Mouse (Mus musculus): ENCODE data around the gene Tex2. TPM values are rescaled to one million over a fixed set of nuclear protein-coding genes. Genes with fewer than 3 reads are reported as not detected.
A peak's percentile ranks its signal among the peaks of the same experiment; 100 is the strongest.

The Tex2 gene
- polyA plus RNA-seq, 1 experiment, result 13.3 TPM

DNA sequence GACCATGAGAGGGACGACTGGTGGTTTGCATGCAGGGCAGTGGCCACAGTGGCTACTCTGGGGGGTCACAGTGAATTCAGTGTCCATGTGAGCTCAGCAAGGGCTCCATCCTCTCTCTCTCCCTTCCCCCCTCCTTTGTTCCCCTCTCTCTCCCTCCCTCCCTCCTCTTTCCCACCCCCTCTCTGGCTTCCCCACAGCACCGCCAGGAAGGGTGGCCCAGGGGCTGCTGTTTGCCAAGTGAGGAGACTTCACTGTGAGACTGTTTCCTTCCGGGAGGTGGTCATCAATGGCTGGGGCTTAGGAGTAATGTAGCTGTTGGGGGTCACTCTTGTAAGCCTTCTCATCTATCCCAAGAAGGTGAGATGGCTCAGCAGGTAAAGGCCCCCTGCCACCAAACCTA lies 92.8 kb downstream of the Tex2 start:
- H3K4me3 ChIP-seq (ENCODE audit: insufficient read depth, low read length), result no peak overlapping the region
- no peak overlapping the region for H3K27ac ChIP-seq (ENCODE audit: insufficient read depth, low read length)
- TF ChIP-seq POLR2A (IDR thresholded peaks at IDR 0.05; ENCODE audit: low read depth, low read length) (no peak), CTCF (IDR thresholded peaks at IDR 0.05; ENCODE audit: borderline replicate concordance, insufficient read depth, low read length) (no peak)
- peaks cover 3% of the 10 kb centered on the region; the same call in 1 of the 2 replicates for H3K4me1 ChIP-seq (ENCODE audit: control insufficient read depth, insufficient read depth, low read length)

DNA sequence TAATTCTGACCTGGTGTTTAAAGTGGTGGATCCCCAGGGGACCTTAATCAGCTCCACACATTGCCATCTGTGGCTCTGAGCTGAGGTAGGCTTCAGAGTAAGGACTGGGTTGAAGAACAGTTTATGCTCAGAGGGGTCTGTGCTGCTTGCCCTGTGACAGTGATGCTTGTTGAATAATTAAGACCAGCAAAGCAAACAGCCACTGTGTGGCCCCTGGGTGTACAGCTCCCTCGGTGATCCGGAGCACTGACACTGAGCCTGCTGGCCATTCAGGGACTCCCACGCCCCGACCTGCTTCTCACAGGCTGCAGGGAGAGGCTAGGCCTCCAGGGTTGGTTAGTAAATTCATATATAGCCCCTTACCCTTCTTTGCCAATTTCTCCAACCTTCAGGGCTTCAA lies 93.7 kb downstream of the Tex2 start:
- Histone ChIP-seq H3K4me3 (ENCODE audit: insufficient read depth, low read length) (no peak overlapping the region), H3K27ac (ENCODE audit: insufficient read depth, low read length) (no peak overlapping the region), H3K4me1 (ENCODE audit: control insufficient read depth, insufficient read depth, low read length) (peaks cover 7% of the 10 kb centered on the region)
- TF ChIP-seq POLR2A (IDR thresholded peaks at IDR 0.05; ENCODE audit: low read depth, low read length) (no peak), CTCF (IDR thresholded peaks at IDR 0.05; ENCODE audit: borderline replicate concordance, insufficient read depth, low read length) (no peak)

DNA sequence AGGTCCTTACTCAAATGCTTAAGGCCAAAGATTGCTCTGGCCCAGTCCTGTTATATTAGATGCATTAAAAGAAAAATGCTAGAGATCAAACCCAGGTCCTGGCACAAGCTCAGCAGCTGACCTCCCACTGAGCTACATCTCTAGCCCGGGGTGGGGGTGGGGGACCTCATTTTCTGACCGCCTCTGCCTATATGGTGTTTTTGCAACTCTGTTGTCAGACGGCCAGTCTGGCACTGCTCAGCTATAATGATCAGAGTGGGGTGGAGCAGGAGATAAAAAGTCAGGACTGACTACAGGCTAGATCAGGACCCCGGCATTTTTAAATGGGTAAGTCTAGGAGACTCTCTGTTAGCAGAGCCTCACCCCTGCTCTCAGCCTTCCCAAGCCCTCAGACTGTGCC lies 94.8 kb downstream of the Tex2 start:
- TF ChIP-seq CTCF (IDR thresholded peaks at IDR 0.05; ENCODE audit: borderline replicate concordance, insufficient read depth, low read length) (no peak), POLR2A (IDR thresholded peaks at IDR 0.05; ENCODE audit: low read depth, low read length) (no peak)
- H3K4me3 ChIP-seq (ENCODE audit: insufficient read depth, low read length), result no peak overlapping the region
- no peak overlapping the region for H3K27ac ChIP-seq (ENCODE audit: insufficient read depth, low read length)
- H3K4me1 ChIP-seq (ENCODE audit: control insufficient read depth, insufficient read depth, low read length), result peaks cover 7% of the 10 kb centered on the region

DNA sequence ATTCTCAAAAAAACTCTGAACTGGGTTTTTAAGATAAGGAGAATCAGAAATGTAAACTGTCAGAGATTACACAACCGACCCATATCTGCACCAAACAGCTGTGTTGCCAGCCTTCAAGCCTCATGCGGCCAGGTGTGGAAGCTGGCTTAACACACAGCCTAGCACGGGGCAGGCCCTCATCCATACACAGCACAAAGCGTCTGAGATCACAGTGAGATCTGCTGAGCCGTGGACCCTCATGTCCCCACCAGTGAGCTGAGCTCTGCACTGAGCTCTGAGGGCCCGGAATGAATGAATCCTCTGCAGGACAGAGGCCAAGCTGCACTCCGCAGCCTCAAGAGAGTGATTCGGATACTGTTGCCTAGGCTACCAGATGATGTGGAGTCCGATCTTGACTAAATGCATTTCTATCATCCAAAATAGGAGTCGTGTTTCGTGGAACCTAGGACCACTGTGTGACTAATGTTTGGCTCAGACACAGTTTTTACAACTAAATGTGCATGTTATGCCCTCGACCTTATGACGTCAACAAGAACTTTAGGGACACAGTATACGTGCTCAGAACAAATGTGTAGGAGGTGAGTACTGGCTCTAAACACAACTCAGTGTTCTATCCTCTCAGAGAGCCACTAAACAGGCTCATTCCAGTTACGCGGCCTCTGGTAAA lies 98.0 kb downstream of the Tex2 start:
- TF ChIP-seq POLR2A (IDR thresholded peaks at IDR 0.05; ENCODE audit: low read depth, low read length) (no peak), CTCF (IDR thresholded peaks at IDR 0.05; ENCODE audit: borderline replicate concordance, insufficient read depth, low read length) (no peak)
- no peak overlapping the region for H3K4me3 ChIP-seq (ENCODE audit: insufficient read depth, low read length)
- H3K27ac ChIP-seq (ENCODE audit: insufficient read depth, low read length), result no peak overlapping the region
- peaks cover 6% of the 10 kb centered on the region for H3K4me1 ChIP-seq (ENCODE audit: control insufficient read depth, insufficient read depth, low read length)

DNA sequence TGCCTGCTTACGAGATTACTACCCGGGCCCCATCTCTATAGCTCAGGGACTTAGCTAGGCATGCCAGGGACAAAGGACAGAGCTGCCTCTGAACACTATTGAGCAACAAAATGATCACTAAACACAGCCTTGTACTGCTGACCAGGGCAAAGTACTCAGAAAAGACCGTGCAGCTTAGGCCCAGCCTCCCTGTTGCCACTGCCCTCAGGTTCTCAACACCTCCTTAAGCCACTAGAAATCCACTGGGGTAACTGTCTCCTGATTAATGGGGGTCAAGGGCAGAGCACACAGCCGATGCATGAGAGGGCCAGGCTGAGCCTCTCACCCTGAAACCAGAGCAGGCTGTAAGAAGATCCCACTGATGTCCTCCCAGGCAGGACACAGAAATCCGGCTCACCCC lies 98.8 kb downstream of the Tex2 start:
- no peak for TF ChIP-seq POLR2A (IDR thresholded peaks at IDR 0.05; ENCODE audit: low read depth, low read length)
- Histone ChIP-seq H3K4me3 (ENCODE audit: insufficient read depth, low read length) (no peak overlapping the region), H3K4me1 (ENCODE audit: control insufficient read depth, insufficient read depth, low read length) (peaks cover 6% of the 10 kb centered on the region), H3K27ac (ENCODE audit: insufficient read depth, low read length) (no peak overlapping the region)

DNA sequence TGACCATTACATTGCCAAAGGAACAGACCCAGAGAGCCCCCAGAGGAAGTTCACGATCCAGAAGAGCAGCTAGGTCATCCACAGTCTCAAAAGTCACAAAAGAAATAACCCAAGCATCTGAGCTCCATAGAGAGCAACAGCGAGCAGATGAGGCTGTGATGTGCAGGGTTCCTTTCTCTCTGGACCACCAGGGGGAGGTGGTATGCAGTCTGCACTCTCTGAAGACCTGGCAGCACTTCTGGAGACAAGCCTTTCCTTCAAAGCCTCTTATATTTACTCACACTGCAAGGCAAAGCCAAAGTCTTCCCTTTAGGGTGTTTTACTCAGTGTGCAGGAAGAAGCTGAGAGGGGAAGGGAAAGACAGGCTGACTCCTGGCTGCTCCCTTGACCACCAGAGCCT lies 100.1 kb downstream of the Tex2 start:
- Histone ChIP-seq H3K27ac (ENCODE audit: insufficient read depth, low read length) (no peak overlapping the region), H3K4me3 (ENCODE audit: insufficient read depth, low read length) (no peak overlapping the region), H3K4me1 (ENCODE audit: control insufficient read depth, insufficient read depth, low read length) (peaks cover 6% of the 10 kb centered on the region)
- no peak for TF ChIP-seq POLR2A (IDR thresholded peaks at IDR 0.05; ENCODE audit: low read depth, low read length)
- TF ChIP-seq CTCF (IDR thresholded peaks at IDR 0.05; ENCODE audit: borderline replicate concordance, insufficient read depth, low read length), result peak; percentile 60

DNA sequence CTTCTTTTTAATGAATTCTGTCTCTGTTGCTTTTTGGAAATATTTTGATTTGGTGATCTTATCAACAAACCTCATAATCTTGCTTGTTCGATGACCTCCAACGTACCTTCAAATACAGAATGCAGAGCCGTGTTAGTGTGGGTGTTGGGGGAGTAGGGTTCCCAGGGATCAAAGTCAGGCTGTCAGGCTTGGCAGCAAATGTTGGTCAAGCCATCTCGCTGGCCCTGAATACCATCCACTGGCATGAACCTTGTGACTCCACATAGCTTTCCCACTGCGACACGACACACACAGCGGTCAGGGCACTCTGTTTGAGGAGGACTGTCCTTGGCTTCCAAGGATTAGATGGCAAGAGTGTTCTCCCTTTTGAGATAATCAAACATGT lies 101.2 kb downstream of the Tex2 start:
- Histone ChIP-seq H3K4me1 (ENCODE audit: control insufficient read depth, insufficient read depth, low read length) (peaks cover 6% of the 10 kb centered on the region), H3K4me3 (ENCODE audit: insufficient read depth, low read length) (no peak overlapping the region), H3K27ac (ENCODE audit: insufficient read depth, low read length) (no peak overlapping the region)
- TF ChIP-seq CTCF (IDR thresholded peaks at IDR 0.05; ENCODE audit: borderline replicate concordance, insufficient read depth, low read length), result no peak
- TF ChIP-seq POLR2A (IDR thresholded peaks at IDR 0.05; ENCODE audit: low read depth, low read length), result no peak

DNA sequence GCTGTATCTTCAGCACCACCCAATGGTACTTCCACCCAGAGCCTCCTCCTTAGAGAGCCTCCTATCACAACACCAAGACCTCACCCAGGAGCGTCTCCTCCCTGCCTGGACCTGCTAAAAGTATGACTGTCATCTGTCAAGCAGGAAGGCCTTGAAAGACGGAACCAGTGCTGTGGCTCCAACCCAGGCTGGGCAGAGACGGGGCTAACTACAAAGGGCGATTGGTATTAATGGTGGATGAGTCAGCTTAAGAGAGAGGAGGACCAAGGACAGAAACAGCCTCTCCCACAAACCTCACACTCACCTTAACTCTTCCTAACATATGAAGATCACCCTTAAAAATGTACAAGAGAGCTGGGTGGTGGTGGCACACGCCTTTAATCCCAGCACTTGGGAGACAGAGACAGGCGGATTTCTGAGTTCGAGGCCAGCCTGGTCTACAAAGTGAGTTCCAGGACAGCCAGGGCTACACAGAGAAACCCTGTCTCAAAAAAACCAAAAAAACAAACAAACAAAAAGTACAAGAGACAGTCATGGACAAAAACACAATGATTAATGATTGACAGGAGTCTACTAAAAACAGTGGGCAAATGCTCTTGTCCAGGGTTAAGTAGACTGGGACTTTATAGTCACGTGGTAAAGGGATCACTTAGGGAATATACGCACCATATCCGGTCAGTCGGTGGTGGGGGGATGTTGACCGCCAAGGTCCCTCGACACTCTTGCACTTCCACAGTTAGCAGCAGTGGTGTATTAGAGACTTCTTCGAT lies 101.8 kb downstream of the Tex2 start:
- no peak overlapping the region for H3K4me3 ChIP-seq (ENCODE audit: insufficient read depth, low read length)
- H3K4me1 ChIP-seq (ENCODE audit: control insufficient read depth, insufficient read depth, low read length), result peaks cover 6% of the 10 kb centered on the region
- no peak for TF ChIP-seq POLR2A (IDR thresholded peaks at IDR 0.05; ENCODE audit: low read depth, low read length)
- TF ChIP-seq CTCF (IDR thresholded peaks at IDR 0.05; ENCODE audit: borderline replicate concordance, insufficient read depth, low read length), result no peak
- no peak overlapping the region for H3K27ac ChIP-seq (ENCODE audit: insufficient read depth, low read length)

DNA sequence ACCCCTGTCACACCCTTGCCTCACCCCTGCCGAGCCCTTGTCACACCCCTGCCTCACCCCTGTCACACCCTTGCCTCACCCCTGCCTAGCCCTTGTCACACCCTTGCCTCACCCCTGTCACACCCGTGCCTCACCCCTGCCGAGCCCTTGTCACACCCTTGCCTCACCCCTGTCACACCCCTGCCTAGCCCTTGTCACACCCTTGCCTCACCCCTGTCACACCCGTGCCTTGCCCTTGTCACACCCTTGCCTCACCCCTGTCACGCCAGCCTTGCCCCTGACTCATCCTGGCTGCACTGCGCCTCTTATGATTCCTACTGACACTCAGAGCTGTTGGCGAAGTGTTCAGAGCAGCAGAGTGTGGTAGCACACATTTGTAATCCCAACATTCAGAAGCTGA lies 105.6 kb downstream of the Tex2 start:
- no peak overlapping the region for H3K4me3 ChIP-seq (ENCODE audit: insufficient read depth, low read length)
- no peak for TF ChIP-seq CTCF (IDR thresholded peaks at IDR 0.05; ENCODE audit: borderline replicate concordance, insufficient read depth, low read length)
- no peak for TF ChIP-seq POLR2A (IDR thresholded peaks at IDR 0.05; ENCODE audit: low read depth, low read length)
- no peaks in the 10 kb centered on the region for H3K4me1 ChIP-seq (ENCODE audit: control insufficient read depth, insufficient read depth, low read length)
- no peak overlapping the region for H3K27ac ChIP-seq (ENCODE audit: insufficient read depth, low read length)

DNA sequence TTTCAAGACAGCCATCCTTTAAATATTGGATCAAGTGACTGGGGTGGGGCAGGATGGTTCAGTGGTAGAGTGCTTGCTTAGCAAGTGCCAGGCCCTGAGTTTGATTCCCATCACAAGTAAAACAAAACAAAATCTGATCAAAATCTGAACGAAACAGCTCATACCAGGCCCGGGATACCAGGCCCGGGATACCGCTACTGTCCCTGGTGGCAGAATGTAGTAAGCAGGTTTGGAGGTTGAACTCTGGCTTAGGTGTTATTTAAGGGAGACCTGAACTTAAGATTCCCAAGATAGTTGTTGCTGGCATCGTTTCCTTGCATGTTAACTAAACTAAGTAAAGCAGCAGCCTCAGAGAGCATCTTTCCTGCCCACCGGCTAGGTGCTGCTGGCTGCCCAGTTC lies 107.0 kb downstream of the Tex2 start:
- no peak for TF ChIP-seq CTCF (IDR thresholded peaks at IDR 0.05; ENCODE audit: borderline replicate concordance, insufficient read depth, low read length)
- no peak for TF ChIP-seq POLR2A (IDR thresholded peaks at IDR 0.05; ENCODE audit: low read depth, low read length)

More for the DNA sequence above, 107.0 kb downstream of the Tex2 start:
- no peak overlapping the region for H3K27ac ChIP-seq (ENCODE audit: insufficient read depth, low read length)
- H3K4me3 ChIP-seq (ENCODE audit: insufficient read depth, low read length), result no peak overlapping the region
- H3K4me1 ChIP-seq (ENCODE audit: control insufficient read depth, insufficient read depth, low read length), result no peaks in the 10 kb centered on the region; the same call in 1 of the 2 replicates

All from embryonic fibroblast, embryonic 13.5 days (primary cell).